Mouse (Mus musculus) CH12.LX (cell line): ENCODE measurements around the gene Pcsk6. TPM values are rescaled to one million over a fixed set of nuclear protein-coding genes. Genes with fewer than 3 reads are reported as not detected.

ENCODE experiments used
- DNase-seq: peaks from one replicate; pipeline ENCODE4 v3.0.0-alpha.2; 2013; ENCODE audit errors: extremely low read depth
- H3K27ac ChIP-seq: 2 replicates; pipeline ENCODE4 v1.5.1; 2012; ENCODE audit warnings: low read depth, mild to moderate bottlenecking, control low read depth, moderate library complexity; ENCODE audit not compliant: insufficient read depth
- H3K27me3 ChIP-seq: replicated peaks from 2 replicates; pipeline ENCODE3; 2012; ENCODE audit warnings: inconsistent platforms
- H3K36me3 ChIP-seq, 2 experiments: replicated peaks in 1 of 2; 2 replicates each; pipeline versions ENCODE3 to v1.6.1; 2012; ENCODE audit warnings: inconsistent platforms in 1 of 2, low read length in 1 of 2, mild to moderate bottlenecking in 1 of 2, mixed read lengths in 1 of 2, moderate library complexity in 1 of 2; ENCODE audit not compliant: control insufficient read depth in 1 of 2, insufficient read depth in 1 of 2
- H3K4me1 ChIP-seq, 2 experiments: 2 replicates each; pipeline ENCODE4 v1.6.1; 2012; ENCODE audit warnings: inconsistent platforms in 1 of 2, moderate library complexity in 1 of 2; ENCODE audit not compliant: insufficient read depth in 2 of 2, control insufficient read depth in 1 of 2
- H3K4me2 ChIP-seq: 2 replicates; pipeline ENCODE4 v1.6.1; 2012; ENCODE audit warnings: low read depth, mild to moderate bottlenecking, control low read depth; ENCODE audit not compliant: poor library complexity, insufficient read depth, severe bottlenecking
- H3K4me3 ChIP-seq, 3 experiments: fragments of 150-350 bp in 1 of 3; sonication (generic) in 1 of 3; replicated peaks in 1 of 3; 2 replicates each; pipeline versions ENCODE3 to v1.5.1; 2011 to 2012; ENCODE audit warnings: low read depth in 2 of 3, low read length in 2 of 3, mild to moderate bottlenecking in 2 of 3, moderate library complexity in 2 of 3, control low read depth in 1 of 3, improper control_type of control experiment in 1 of 3, inconsistent platforms in 1 of 3, mixed read lengths in 1 of 3; ENCODE audit not compliant: poor library complexity in 1 of 3
- H3K79me2 ChIP-seq: replicated peaks from 2 replicates; pipeline ENCODE4 v1.6.1; 2012; ENCODE audit warnings: mild to moderate bottlenecking, moderate library complexity; ENCODE audit not compliant: control insufficient read depth, poor library complexity, insufficient read depth, severe bottlenecking; ENCODE audit errors: extremely low read depth
- H3K9ac ChIP-seq: 2 replicates; pipeline ENCODE4 v1.6.1; 2012; ENCODE audit warnings: low read depth, mild to moderate bottlenecking, control low read depth, moderate library complexity; ENCODE audit not compliant: insufficient read depth
- H3K9me3 ChIP-seq: replicated peaks from 2 replicates; pipeline ENCODE3; 2012; ENCODE audit warnings: low read length, inconsistent platforms, mixed read lengths
- BHLHE40 ChIP-seq: IDR thresholded peaks from 2 replicates; pipeline ENCODE4 v1.6.1; 2011; ENCODE audit warnings: mild to moderate bottlenecking, low read depth, low read length, improper control_type of control experiment
- CHD1 ChIP-seq: IDR thresholded peaks from 2 replicates; pipeline ENCODE4 v1.6.1; 2012; ENCODE audit warnings: low read depth, low read length, improper control_type of control experiment, inconsistent platforms
- CHD2 ChIP-seq: IDR thresholded peaks from 2 replicates; pipeline ENCODE4 v1.6.1; 2011; ENCODE audit warnings: low read length, improper control_type of control experiment
- CTCF ChIP-seq, 2 experiments: IDR thresholded peaks in 1 of 2; conservative IDR thresholded peaks in 1 of 2; 2 replicates each; pipeline ENCODE4 v1.5.1; 2011 to 2012; ENCODE audit warnings: low read depth in 2 of 2, low read length in 2 of 2, improper control_type of control experiment in 1 of 2, inconsistent platforms in 1 of 2, mild to moderate bottlenecking in 1 of 2, moderate library complexity in 1 of 2
- E2F4 ChIP-seq: IDR thresholded peaks from 2 replicates; pipeline ENCODE4 v1.6.1; 2011; ENCODE audit warnings: low read depth, low read length, improper control_type of control experiment; ENCODE audit not compliant: insufficient replicate concordance
- ELF1 ChIP-seq: IDR thresholded peaks from 2 replicates; pipeline ENCODE4 v1.6.1; 2014; ENCODE audit warnings: low read depth, mild to moderate bottlenecking, inconsistent platforms, low read length, improper control_type of control experiment
- EP300 ChIP-seq: IDR thresholded peaks from 2 replicates; pipeline ENCODE4 v1.6.1; 2011; ENCODE audit warnings: low read length, improper control_type of control experiment
- ETS1 ChIP-seq: conservative IDR thresholded peaks from 2 replicates; pipeline ENCODE4 v1.6.1; 2012; ENCODE audit warnings: low read depth, mild to moderate bottlenecking, inconsistent platforms, low read length, improper control_type of control experiment, moderate library complexity
- GABPA ChIP-seq: IDR thresholded peaks from 2 replicates; pipeline ENCODE4 v1.6.1; 2012; ENCODE audit warnings: low read depth, low read length, improper control_type of control experiment, inconsistent platforms; ENCODE audit not compliant: insufficient replicate concordance
- HCFC1 ChIP-seq: IDR thresholded peaks from 2 replicates; pipeline ENCODE4 v1.6.1; 2012; ENCODE audit warnings: low read depth, mild to moderate bottlenecking, inconsistent platforms, low read length, improper control_type of control experiment
- IRF4 ChIP-seq: IDR thresholded peaks from 2 replicates; pipeline ENCODE4 v1.6.1; 2014; ENCODE audit warnings: low read depth, mild to moderate bottlenecking, inconsistent platforms, low read length, improper control_type of control experiment
- JUN ChIP-seq: IDR thresholded peaks from 2 replicates; pipeline ENCODE4 v1.6.1; 2011; ENCODE audit warnings: low read depth, mild to moderate bottlenecking, low read length, improper control_type of control experiment, moderate library complexity; ENCODE audit not compliant: insufficient read depth
- JUND ChIP-seq: conservative IDR thresholded peaks from 2 replicates; pipeline ENCODE4 v1.6.1; 2011; ENCODE audit warnings: low read depth, low read length, improper control_type of control experiment
- KAT2A ChIP-seq: IDR thresholded peaks from 2 replicates; pipeline ENCODE4 v1.6.1; 2012; ENCODE audit warnings: low read length, improper control_type of control experiment, inconsistent platforms; ENCODE audit not compliant: insufficient replicate concordance
- MAFK ChIP-seq: IDR thresholded peaks from 2 replicates; pipeline ENCODE4 v1.6.1; 2011; ENCODE audit warnings: low read length, improper control_type of control experiment; ENCODE audit not compliant: insufficient replicate concordance
- MAX ChIP-seq: IDR thresholded peaks from 2 replicates; pipeline ENCODE4 v1.6.1; 2011; ENCODE audit warnings: low read length, improper control_type of control experiment
- MAZ ChIP-seq: IDR thresholded peaks from 2 replicates; pipeline ENCODE4 v1.6.1; 2012; ENCODE audit warnings: low read depth, mild to moderate bottlenecking, inconsistent platforms, low read length, improper control_type of control experiment, moderate library complexity
- MEF2A ChIP-seq: IDR thresholded peaks from 2 replicates; pipeline ENCODE4 v1.6.1; 2014; ENCODE audit warnings: low read depth, mild to moderate bottlenecking, inconsistent platforms, low read length, improper control_type of control experiment, borderline replicate concordance
- MXI1 ChIP-seq: IDR thresholded peaks from 2 replicates; pipeline ENCODE4 v1.6.1; 2011; ENCODE audit warnings: mild to moderate bottlenecking, low read depth, low read length, improper control_type of control experiment
- MYC ChIP-seq: IDR thresholded peaks from 2 replicates; pipeline ENCODE4 v1.6.1; 2011; ENCODE audit warnings: low read depth, mild to moderate bottlenecking, improper control_type of control experiment, low read length
- NELFE ChIP-seq: IDR thresholded peaks from 2 replicates; pipeline ENCODE4 v1.6.1; 2011; ENCODE audit warnings: low read depth, low read length, improper control_type of control experiment
- NRF1 ChIP-seq: IDR thresholded peaks from 2 replicates; pipeline ENCODE4 v1.6.1; 2014; ENCODE audit warnings: low read depth, mild to moderate bottlenecking, inconsistent platforms, low read length, improper control_type of control experiment, moderate library complexity
- PAX5 ChIP-seq: IDR thresholded peaks from 2 replicates; pipeline ENCODE4 v1.6.1; 2012; ENCODE audit warnings: low read length, inconsistent platforms, mixed read lengths
- POLR2A ChIP-seq: IDR thresholded peaks from 2 replicates; pipeline ENCODE4 v1.6.1; 2011; ENCODE audit warnings: low read depth, mild to moderate bottlenecking, improper control_type of control experiment, low read length
- POLR2AphosphoS2 ChIP-seq: IDR thresholded peaks from 2 replicates; pipeline ENCODE4 v1.6.1; 2011; ENCODE audit warnings: low read depth, low read length, improper control_type of control experiment
- RAD21 ChIP-seq: IDR thresholded peaks from 2 replicates; pipeline ENCODE4 v1.6.1; 2011; ENCODE audit warnings: low read depth, mild to moderate bottlenecking, low read length, improper control_type of control experiment, moderate library complexity
- RCOR1 ChIP-seq: conservative IDR thresholded peaks from 2 replicates; pipeline ENCODE4 v1.6.1; 2012; ENCODE audit warnings: low read depth, mild to moderate bottlenecking, inconsistent platforms, low read length, improper control_type of control experiment
- SIN3A ChIP-seq: IDR thresholded peaks from 2 replicates; pipeline ENCODE4 v1.6.1; 2012; ENCODE audit warnings: low read length, improper control_type of control experiment, inconsistent platforms
- SMC3 ChIP-seq: IDR thresholded peaks from 2 replicates; pipeline ENCODE4 v1.6.1; 2011; ENCODE audit warnings: low read depth, low read length, improper control_type of control experiment
- TBP ChIP-seq: conservative IDR thresholded peaks from 2 replicates; pipeline ENCODE4 v1.6.1; 2011; ENCODE audit warnings: low read depth, low read length, improper control_type of control experiment
- TCF12 ChIP-seq: IDR thresholded peaks from 2 replicates; pipeline ENCODE4 v1.6.1; 2014; ENCODE audit warnings: low read depth, mild to moderate bottlenecking, inconsistent platforms, low read length, improper control_type of control experiment
- UBTF ChIP-seq: IDR thresholded peaks from 2 replicates; pipeline ENCODE4 v1.6.1; 2012; ENCODE audit warnings: low read depth, mild to moderate bottlenecking, inconsistent platforms, low read length, improper control_type of control experiment, moderate library complexity
- USF1 ChIP-seq: IDR thresholded peaks from 2 replicates; pipeline ENCODE4 v1.6.1; 2014; ENCODE audit warnings: low read depth, mild to moderate bottlenecking, inconsistent platforms, low read length, improper control_type of control experiment
- USF2 ChIP-seq: conservative IDR thresholded peaks from 2 replicates; pipeline ENCODE4 v1.6.1; 2011; ENCODE audit warnings: low read depth, low read length, improper control_type of control experiment
- ZC3H11A ChIP-seq: IDR thresholded peaks from 2 replicates; pipeline ENCODE4 v1.6.1; 2012; ENCODE audit warnings: low read depth, mild to moderate bottlenecking, inconsistent platforms, low read length, improper control_type of control experiment
- ZKSCAN1 ChIP-seq: IDR thresholded peaks from 2 replicates; pipeline ENCODE4 v1.6.1; 2012; ENCODE audit warnings: low read depth, inconsistent platforms, low read length, improper control_type of control experiment, borderline replicate concordance
- ZMIZ1 ChIP-seq: IDR thresholded peaks from 2 replicates; pipeline ENCODE4 v1.6.1; 2012; ENCODE audit warnings: low read depth, mild to moderate bottlenecking, inconsistent platforms, low read length, improper control_type of control experiment
- ZNF384 ChIP-seq: IDR thresholded peaks from 2 replicates; pipeline ENCODE4 v1.6.1; 2012; ENCODE audit warnings: low read depth, low read length, improper control_type of control experiment, inconsistent platforms
- dilution Hi-C: fragments of 300-500 bp; cut with MboI; formaldehyde crosslinking; loops from 2 replicates; pipeline ENCODE4 v1.14.3; 2020; ENCODE audit warnings: low sequenced_read_pairs; ENCODE audit not compliant: extremely low pct_unique_long_range_greater_than_20kb, extremely low pct_ligation_motif_present
- in situ Hi-C: fragments of 300-500 bp; cut with MboI; formaldehyde crosslinking; loops from 3 replicates; pipeline ENCODE4 v1.14.3; 2019; ENCODE audit warnings: low sequenced_read_pairs, low pct_ligation_motif_present, low pct_unique_long_range_greater_than_20kb, mixed read lengths
- polyA plus RNA-seq: library from polyadenylated mRNA; unstranded; fragments of >175 nt; gene quantifications from 2 replicates; pipeline ENCODE4 v1.2.1, GENCODE M21; 2012; ENCODE audit warnings: low read depth; ENCODE audit not compliant: insufficient read length
- total RNA-seq, 2 experiments: library from RNA; depleted of rRNA; stranded (reverse); fragments of 300-350 nt in 1 of 2; fragments of >200 nt in 1 of 2; gene quantifications; 2 replicates each; pipeline ENCODE4 v1.2.3; 2012 to 2014

Gene Pcsk6
- total and polyA plus RNA-seq, 3 experiments: not detected

GRCm38 (mm10) chr7:66079364-66080230, 218.1 kb downstream of the Pcsk6 start, which contains the start of gene Selenos:
Gene Selenos, plus strand, starts transcription at chr7:66079649.
- Histone ChIP-seq H3K9ac (peak within 1 kb of the TSS; percentile 73), H3K4me3 (peak within 1 kb of the TSS; percentile 80 to 95 (median 95)), H3K36me3 (peaks cover 37 to 67% of the 10 kb centered on the region in 2 experiments), H3K79me2 (peaks cover 33% of the 10 kb centered on the region), H3K4me1 (peaks cover 0 to 32% of the 10 kb centered on the region in 2 experiments; a peak in 2 of 4 replicates), H3K9me3 (no peaks in the 10 kb centered on the region), H3K27ac (peak within 1 kb of the TSS; percentile 33; the same call in 1 of the 2 replicates), H3K27me3 (no peaks in the 10 kb centered on the region), H3K4me2 (peak within 1 kb of the TSS; percentile 96)
- dilution Hi-C loops (no loop called here), in situ Hi-C loops (loop anchor here (25.0 kb wide), 1 partner anchor 583 kb away; no protein-coding TSS in a partner anchor)
- TF ChIP-seq CHD1 (no peak), POLR2AphosphoS2 (peak; percentile 91), JUN (no peak), MAFK (no peak), MAZ (no peak), USF2 (0 out of 2 replicates have a peak, but pooled peaks have one; percentile 17), MYC (peak; percentile 81), ZC3H11A (no peak), EP300 (no peak), UBTF (0 out of 2 replicates have a peak, but pooled peaks have one; percentile 65), ELF1 (peak; percentile 96), RCOR1 (no peak), SMC3 (no peak), POLR2A (peak; percentile 97), E2F4 (no peak), PAX5 (no peak), RAD21 (no peak), IRF4 (no peak; the same call in 1 of the 2 replicates), MEF2A (no peak; the same call in 1 of the 2 replicates), CTCF (conservative IDR thresholded peaks at IDR 0.05 in 1 of 2, IDR thresholded peaks at IDR 0.05 in 1 of 2; ENCODE audit: low read depth in 2 of 2, low read length in 2 of 2) (no peak), BHLHE40 (peak; percentile 72), MAX (peak; percentile 94), MXI1 (peak; percentile 94), CHD2 (peak; percentile 76), TCF12 (peak; percentile 92), USF1 (peak; percentile 66), TBP (peak; percentile 93), NELFE (peak; percentile 96), ZKSCAN1 (no peak), ZNF384 (peak; percentile 6; the same call in 1 of the 2 replicates), JUND (no peak), HCFC1 (peak; percentile 77), NRF1 (peak; percentile 43; the same call in 1 of the 2 replicates), ZMIZ1 (peak; percentile 97), ETS1 (no peak), KAT2A (no peak), SIN3A (peak; percentile 93), GABPA (no peak)
- peak; percentile 99 for DNase-seq
